Mouse (Mus musculus) liver, adult 2 months (tissue): ENCODE data around the gene Rgs12.

Source experiments
- CTCF ChIP-seq: fragments of 200-500 bp; IDR thresholded peaks from 2 replicates; pipeline ENCODE4 v1.5.1; 2011; ENCODE audit warnings: low read depth, low read length, control low read depth
- POLR2A ChIP-seq: fragments of 200-500 bp; IDR thresholded peaks from 2 replicates; pipeline ENCODE4 v1.6.1; 2011; ENCODE audit warnings: low read length, control low read depth; ENCODE audit not compliant: insufficient read depth; ENCODE audit errors: extremely low read depth

DNA sequence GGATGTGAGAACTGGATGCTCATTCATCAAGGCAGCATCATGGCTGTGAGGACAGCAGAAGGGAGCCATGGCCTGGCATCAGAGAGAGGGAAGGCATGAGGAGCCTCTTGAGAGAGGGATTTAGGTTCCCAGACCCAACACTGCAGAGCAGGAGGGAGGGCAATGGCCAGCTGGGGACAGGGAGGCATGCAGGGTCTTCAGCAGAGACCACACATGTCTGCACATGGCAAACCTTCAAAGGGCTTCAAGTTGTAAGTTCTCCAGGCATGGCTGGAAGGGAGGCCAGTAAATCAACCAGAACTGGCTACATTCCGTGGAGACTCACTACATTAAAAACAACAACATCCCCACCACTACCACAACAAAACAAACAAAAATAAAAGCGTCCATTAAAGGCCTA, 18.2 kb upstream of the Rgs12 start:
- TF ChIP-seq CTCF (no peak), POLR2A (no peak)
